Mouse (Mus musculus): ENCODE data around the gene Zfp3.
A peak's percentile ranks its signal among the peaks of the same experiment; 100 is the strongest.

GRCm38 (mm10) chr11:70755645-70756044 lies 8.4 kb upstream of the Zfp3 start:
- TF ChIP-seq CTCF (conservative IDR thresholded peaks at IDR 0.05; ENCODE audit: insufficient read depth, insufficient read length, low read depth, low read length) (peak; percentile 98), POLR2A (IDR thresholded peaks at IDR 0.05; ENCODE audit: low read depth, low read length) (no peak)
